Comparison of ENCODE assay signal across 9 mouse cellular contexts in genomic region chr16:67578842-67579517, GRCm38 (mm10). TPM values are rescaled to one million over a fixed set of nuclear protein-coding genes. Genes with fewer than 3 reads are reported as not detected.
DNase-seq lines count a peak whose midpoint lies in the region; TF ChIP-seq lines count a peak whose summit lies in the region.
"Had no signal": no experiment of that assay in that cellular context is flagged by ENCODE, and none has a peak within 500 bp of the region (broad histone marks: within the 10 kb centered on the region; RNA-seq: fewer than 3 reads in every experiment).

No protein-coding gene starts in this region.

- no peak for TF ChIP-seq CTCF in brain, embryonic 14.5 days (IDR thresholded peaks at IDR 0.05; ENCODE audit: borderline replicate concordance, extremely low read depth, insufficient read depth, insufficient read length)

- peak; percentile 16 for DNase-seq in embryo, embryonic 11 days
- no peak for DNase-seq in embryo, embryonic 10 days (ENCODE audit: low spot score)
- peak; percentile 23 for DNase-seq in layer of hippocampus, adult 9-11 months
- DNase-seq in layer of hippocampus, adult 11-12 months (ENCODE audit: low spot score) = no peak
- peak; percentile 79 for DNase-seq in brain, embryonic 14.5 days (ENCODE audit: low read depth)
- peak; percentile 18 for DNase-seq in hindlimb bud, embryonic 11.5 days (ENCODE audit: extremely low spot score, low read depth, low spot score)
- no peak for DNase-seq in c-Kit-positive CD71-positive TER-119-positive erythroid progenitor cells, embryonic 14.5 days (ENCODE audit: low spot score)
- DNase-seq: liver, embryonic 13.5 days; thymus, postnatal 25 days had no signal

- TF ChIP-seq POLR2A in brain, embryonic 14.5 days (IDR thresholded peaks at IDR 0.05; ENCODE audit: borderline replicate concordance, extremely low read depth, insufficient read depth, insufficient read length, poor library complexity, severe bottlenecking) = no peak

RNA-seq across cellular contexts. Expression of gene Cadm2, which starts 41.7 kb away (rescaled TPM):
- polyA plus RNA-seq in brain, embryonic 14.5 days (2012; rRNA removed) = 20.5 and 29.2 TPM in 2 replicates

Comparison
In these comparisons a context has a peak if more than half of its experiments do, and no peak if none do; other contexts are left out.
1. DNase-seq: peak in embryo, embryonic 11 days (single experiment), layer of hippocampus, adult 9-11 months (single experiment), brain, embryonic 14.5 days (single experiment) and hindlimb bud, embryonic 11.5 days (single experiment); none in embryo, embryonic 10 days (single experiment), layer of hippocampus, adult 11-12 months (single experiment) and c-Kit-positive CD71-positive TER-119-positive erythroid progenitor cells, embryonic 14.5 days (single experiment).